Mouse (Mus musculus) adrenal gland, postnatal 36 days (tissue): ENCODE results near the gene Adam23. TPM values are rescaled to one million over a fixed set of nuclear protein-coding genes. Genes with fewer than 3 reads are reported as not detected.
"Not testable (repeated sequence)": the region's sequence is repeated elsewhere in the genome, so short reads cannot be mapped to it uniquely, and the experiment has no call there.

Source experiments
- DNase-seq, 2 experiments: peaks; one replicate each; pipeline ENCODE4 v3.0.0; 2021; ENCODE audit warnings: mixed read lengths in 1 of 2
- total RNA-seq, 2 experiments: library from RNA; stranded (reverse); gene quantifications; 2 replicates each; pipeline ENCODE4 v1.2.3; 2021

Adam23 gene
- total RNA-seq, 2 experiments from 2014 or later, result 10.1 to 12.9 TPM

GRCm38 (mm10) chr1:63576803-63577202 is 131.1 kb downstream of the Adam23 start:
- no peak for DNase-seq

- no peak for DNase-seq
Measured at GRCm38 (mm10) chr1:63579153-63579552, 133.5 kb downstream of the Adam23 start.

DNA sequence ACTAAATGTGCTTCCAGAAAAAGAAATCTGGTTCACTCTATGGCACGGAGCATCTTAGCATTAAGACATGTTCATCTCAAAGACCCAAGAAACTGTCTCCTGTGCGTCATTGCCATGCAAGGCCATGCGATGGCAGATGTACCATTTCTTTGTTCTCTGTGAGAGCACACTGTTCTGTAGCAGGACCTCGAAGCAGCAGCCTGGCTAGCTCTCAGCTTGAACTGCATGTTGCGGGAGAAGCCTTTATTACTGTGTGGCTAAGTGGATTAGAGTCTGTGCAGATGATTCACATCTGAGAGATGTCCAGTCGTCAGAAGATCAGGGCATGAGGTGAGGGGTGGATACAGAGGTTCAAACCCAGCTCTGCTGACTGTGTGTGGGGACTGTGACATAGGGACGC is 141.2 kb downstream of the Adam23 start:
- no peak for DNase-seq

DNA sequence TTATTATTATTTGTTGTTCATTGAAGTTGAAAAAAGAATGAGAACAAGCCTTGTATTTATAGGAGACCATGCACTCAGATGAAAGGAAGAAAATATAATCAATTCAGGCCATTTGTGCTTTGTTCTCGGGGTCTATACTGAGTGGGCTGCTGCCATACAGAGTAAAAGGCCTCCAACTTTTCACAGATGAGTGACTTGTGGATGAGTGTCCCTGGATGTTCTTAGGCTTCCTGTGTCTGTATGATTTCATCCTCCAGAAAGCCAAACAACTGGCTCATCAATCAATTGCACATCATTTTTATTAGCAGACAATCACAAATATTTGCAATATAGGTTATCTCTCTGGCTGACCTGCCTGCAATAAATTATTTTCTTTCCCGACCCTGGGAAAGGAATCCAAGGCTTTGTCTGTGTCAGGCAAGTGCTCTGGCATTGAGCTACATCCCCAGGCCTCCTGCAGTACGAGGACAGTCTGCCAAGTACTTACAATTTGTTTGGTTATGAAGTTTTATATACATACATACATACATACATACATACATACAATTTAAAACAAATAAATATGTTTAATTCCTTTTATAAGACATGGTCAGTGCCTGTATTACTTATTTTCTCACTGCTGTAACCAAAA is 158.3 kb downstream of the Adam23 start:
- peak; percentile 7 for DNase-seq

DNA sequence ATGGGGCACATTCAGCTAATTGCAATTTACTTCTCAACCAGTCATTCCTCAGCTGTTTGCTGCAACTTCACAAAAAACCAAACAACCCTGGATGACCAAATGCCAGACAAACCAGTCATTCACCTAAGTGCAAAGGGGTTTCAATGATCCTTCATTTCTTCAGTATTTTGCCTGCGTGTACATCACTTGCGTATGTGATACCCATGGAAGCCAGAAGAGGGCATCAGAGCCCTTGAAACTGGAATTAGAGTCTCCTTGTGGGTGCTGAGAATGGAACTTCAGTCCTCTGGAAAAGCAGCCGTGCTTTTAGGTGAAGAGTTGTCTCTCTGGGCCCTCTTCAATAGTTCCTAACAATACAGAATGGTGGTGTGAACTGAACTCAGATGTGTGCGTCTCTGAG is 163.9 kb downstream of the Adam23 start:
- DNase-seq, result no peak

DNA sequence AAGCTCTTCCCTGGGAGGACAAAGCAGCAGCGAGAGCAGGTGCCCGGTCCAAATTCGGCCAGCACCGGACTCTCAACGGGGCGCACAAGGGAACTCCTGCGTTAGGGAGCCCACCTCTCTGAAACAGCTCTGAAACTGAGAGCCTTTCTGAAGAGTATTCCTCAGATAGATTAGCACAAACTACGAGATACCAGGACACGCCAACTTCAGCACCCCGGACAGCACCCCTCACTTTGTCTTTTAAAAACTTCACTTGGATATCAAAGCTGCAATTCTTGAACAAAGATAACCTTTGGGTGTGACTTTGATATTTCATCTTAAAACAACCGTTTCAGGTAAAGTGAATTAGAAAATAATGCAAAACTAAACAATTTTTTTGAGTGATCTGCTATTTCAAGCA is 168.9 kb downstream of the Adam23 start:
- DNase-seq, result peak; percentile 69 to 79

- DNase-seq, result no peak
Measured at GRCm38 (mm10) chr1:63615668-63616067, 170.0 kb downstream of the Adam23 start, which contains the start of gene Gm39653. Gm39653 (plus strand) TSS chr1:63615968.

GRCm38 (mm10) chr1:63628211-63628610 is 182.5 kb downstream of the Adam23 start:
- peak in 1 of 2 experiments; percentile 4 for DNase-seq

DNA sequence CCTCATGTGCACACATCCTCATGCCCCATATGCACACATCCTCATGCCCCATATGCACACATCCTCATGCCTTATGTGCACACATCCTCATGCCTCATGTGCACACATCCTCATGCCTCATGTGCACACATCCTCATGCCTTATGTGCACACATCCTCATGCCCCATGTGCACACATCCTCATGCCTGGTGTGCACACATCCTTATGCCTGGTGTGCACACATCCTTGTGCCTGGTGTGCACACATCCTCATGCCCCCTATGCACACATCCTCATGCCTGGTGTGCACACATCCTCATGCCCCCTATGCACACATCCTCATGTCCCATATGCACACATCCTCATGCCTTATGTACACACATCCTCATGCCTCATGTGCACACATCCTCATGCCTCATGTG is 184.7 kb downstream of the Adam23 start:
- DNase-seq, result not testable (repeated sequence)

DNA sequence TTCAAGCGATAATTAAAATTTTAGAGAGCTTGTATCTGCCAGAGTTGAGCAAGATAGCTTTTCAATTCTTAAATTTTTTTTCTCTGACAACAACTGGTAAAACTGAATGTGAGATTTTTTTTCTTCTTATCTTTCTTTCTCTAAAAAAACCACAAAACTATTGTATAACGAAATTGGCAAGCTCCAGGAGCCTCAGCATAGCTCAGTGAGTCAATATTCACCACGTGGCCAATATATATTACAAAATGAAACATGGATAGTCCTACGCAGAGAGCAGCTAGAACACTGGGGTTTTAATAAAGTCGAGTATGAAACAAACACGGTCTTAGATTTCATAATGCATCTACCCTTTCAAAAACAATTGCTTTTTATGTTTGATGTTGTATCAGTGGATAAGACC is 194.2 kb downstream of the Adam23 start:
- DNase-seq, result no peak

Other genes starting within 250 kb of the Adam23 start
- gene Gpr1, start 231.3 kb upstream of the Adam23 start, total RNA-seq, result under 1 TPM; 0.17 to 0.23 TPM
- gene Zdbf2, start 172.6 kb upstream of the Adam23 start, total RNA-seq, result 10 to 100 TPM; 10.9 to 18.3 TPM
- not detected for gene Gm39653, start 170.1 kb downstream of the Adam23 start, total RNA-seq
- not detected for gene Dytn, start 241.0 kb downstream of the Adam23 start, total RNA-seq